Mouse (Mus musculus) liver, embryonic 11.5 days (tissue): ENCODE data around the gene Ttc26. TPM values are rescaled to one million over a fixed set of nuclear protein-coding genes. Genes with fewer than 3 reads are reported as not detected.
A peak's percentile ranks its signal among the peaks of the same experiment; 100 is the strongest.

Experiments used
- ATAC-seq: fragments of 200-750 bp; cut with Nextera tagmentation; replicated peaks from 2 replicates; pipeline ENCODE4 v1.8.0; 2017; ENCODE audit warnings: moderate number of reproducible peaks, mild to moderate bottlenecking, moderate TSS enrichment, moderate library complexity; ENCODE audit not compliant: low FRiP score
- DNase-seq: peaks from one replicate; pipeline ENCODE4 v3.0.0-alpha.2; 2017; ENCODE audit warnings: low spot score
- H3K27ac ChIP-seq: fragments of 300-500 bp; sonication (generic); 2 replicates; pipeline ENCODE4 v1.5.1; 2014; ENCODE audit warnings: mild to moderate bottlenecking, low read depth, low read length, control low read depth
- H3K27me3 ChIP-seq: fragments of 300-500 bp; sonication (generic); replicated peaks from 2 replicates; pipeline ENCODE4 v1.6.1; 2014; ENCODE audit warnings: low read length, mixed read lengths; ENCODE audit not compliant: control insufficient read depth, insufficient read depth
- H3K36me3 ChIP-seq: fragments of 300-500 bp; sonication (generic); 2 replicates; pipeline ENCODE4 v1.6.1; 2014; ENCODE audit warnings: mild to moderate bottlenecking, low read length, moderate library complexity, mixed read lengths; ENCODE audit not compliant: control insufficient read depth, insufficient read depth
- H3K4me1 ChIP-seq: fragments of 300-500 bp; sonication (generic); replicated peaks from 2 replicates; pipeline ENCODE4 v1.6.1; 2014; ENCODE audit warnings: low read length, mixed read lengths; ENCODE audit not compliant: control insufficient read depth, insufficient read depth
- H3K4me2 ChIP-seq: fragments of 300-500 bp; sonication (generic); 2 replicates; pipeline ENCODE4 v1.6.1; 2014; ENCODE audit warnings: mild to moderate bottlenecking, control low read depth, moderate library complexity
- H3K4me3 ChIP-seq: fragments of 300-500 bp; sonication (generic); 2 replicates; pipeline ENCODE4 v1.5.1; 2014; ENCODE audit warnings: low read depth, low read length, control low read depth
- H3K9ac ChIP-seq: fragments of 300-500 bp; sonication (generic); 2 replicates; pipeline ENCODE4 v1.6.1; 2014; ENCODE audit warnings: low read depth, low read length, control low read depth
- H3K9me3 ChIP-seq: fragments of 300-500 bp; sonication (generic); 2 replicates; pipeline ENCODE4 v1.6.1; 2016; ENCODE audit warnings: low read length, inconsistent platforms, mixed read lengths; ENCODE audit not compliant: control insufficient read depth
- WGBS: fragments of 180-500 bp; shearing (Covaris S2); extraction: QIAGEN DNeasy Blood & Tissue Kit; methylation state at CpG from one replicate; pipeline ENCODE4 v1.1.7; 2014; 5-methylcytosine and 5-hydroxymethylcytosine counted together
- polyA plus RNA-seq: library from polyadenylated mRNA; unstranded; fragments of >200 nt; fragmentation: Nextera tagmentation; extraction: Ambion mirVana; gene quantifications from 2 replicates; pipeline ENCODE4 v1.2.1, GENCODE M21; 2014

Ttc26 gene
- polyA plus RNA-seq, 1 experiment from 2014 or later, result 3.8 TPM

- no peak overlapping the region for H3K4me3 ChIP-seq
- WGBS, result 74% methylated on average over 7 of the region's 7 CpGs
- peak overlapping the region; percentile 68 for H3K9ac ChIP-seq
- H3K4me2 ChIP-seq, result peak overlapping the region; percentile 94
- peak overlapping the region; percentile 98 for H3K27ac ChIP-seq
- peaks cover 5% of the 10 kb centered on the region; the same call in 1 of the 2 replicates for H3K36me3 ChIP-seq
- H3K27me3 ChIP-seq, result no peaks in the 10 kb centered on the region
- ATAC-seq (no peak), DNase-seq (no peak)
- H3K4me1 ChIP-seq, result peaks cover 59% of the 10 kb centered on the region
- no peaks in the 10 kb centered on the region for H3K9me3 ChIP-seq
These were observed 37.1 kb upstream of the Ttc26 start for GRCm38 (mm10) chr6:38344006-38344670.

- Histone ChIP-seq H3K27ac (peak overlapping the region; percentile 82), H3K9ac (no peak overlapping the region), H3K4me3 (0 out of 2 replicates have a peak overlapping the region, but pooled peaks have one; percentile 1), H3K4me2 (peak overlapping the region; percentile 50), H3K36me3 (peaks cover 3% of the 10 kb centered on the region; the same call in 1 of the 2 replicates), H3K4me1 (peaks cover 57% of the 10 kb centered on the region), H3K27me3 (no peaks in the 10 kb centered on the region), H3K9me3 (no peaks in the 10 kb centered on the region)
- DNase-seq (no peak), ATAC-seq (peak; percentile 70)
- WGBS, result 25% methylated on average over 7 of the region's 7 CpGs
These were observed 35.5 kb upstream of the Ttc26 start for GRCm38 (mm10) chr6:38345796-38346195.

- no peak overlapping the region for H3K4me2 ChIP-seq
- peaks cover 4% of the 10 kb centered on the region; the same call in 1 of the 2 replicates for H3K36me3 ChIP-seq
- 55% methylated on average over 5 of the region's 5 CpGs for WGBS
- H3K27ac ChIP-seq, result no peak overlapping the region
- no peak for DNase-seq
- no peak overlapping the region for H3K4me3 ChIP-seq
- H3K27me3 ChIP-seq, result 0 out of 2 replicates have a peak, but pooled peaks cover 3% of the 10 kb centered on the region
- no peak overlapping the region for H3K9ac ChIP-seq
- H3K9me3 ChIP-seq, result no peaks in the 10 kb centered on the region
- peaks cover 48% of the 10 kb centered on the region for H3K4me1 ChIP-seq
- ATAC-seq, result no peak
These were observed 33.4 kb upstream of the Ttc26 start for GRCm38 (mm10) chr6:38347875-38348274.

- 79% methylated on average over 6 of the region's 6 CpGs for WGBS
- Histone ChIP-seq H3K9ac (no peak overlapping the region), H3K4me3 (no peak overlapping the region)
These were observed 32.3 kb upstream of the Ttc26 start for GRCm38 (mm10) chr6:38348811-38349453.

DNA sequence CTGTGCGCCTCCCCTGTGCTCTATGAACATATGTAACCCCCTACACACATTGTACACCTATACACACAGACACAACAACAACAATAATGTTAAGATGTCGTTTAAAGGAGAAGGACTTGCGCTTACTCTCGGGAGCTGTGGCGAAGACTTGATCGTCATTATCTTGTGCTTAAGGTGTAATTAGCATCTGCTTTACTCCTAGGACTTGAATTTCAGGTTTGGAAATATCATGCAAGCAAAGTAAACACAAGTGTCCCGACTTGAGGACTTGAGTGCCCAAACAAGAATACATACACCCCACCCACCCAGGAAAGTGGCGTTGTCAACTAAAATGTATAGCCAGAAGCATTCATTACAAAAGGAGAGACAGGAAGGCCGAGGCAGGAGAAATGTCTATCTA is 31.5 kb upstream of the Ttc26 start:
- H3K9ac ChIP-seq, result no peak overlapping the region

More at GRCm38 (mm10) chr6:38348811-38349453, 32.3 kb upstream of the Ttc26 start:
- Histone ChIP-seq H3K36me3 (peaks cover 4% of the 10 kb centered on the region; the same call in 1 of the 2 replicates), H3K4me1 (peaks cover 37% of the 10 kb centered on the region), H3K27me3 (0 out of 2 replicates have a peak, but pooled peaks cover 3% of the 10 kb centered on the region), H3K4me2 (peak overlapping the region; percentile 5; the same call in 1 of the 2 replicates), H3K9me3 (no peaks in the 10 kb centered on the region), H3K27ac (no peak overlapping the region)
- ATAC-seq (no peak), DNase-seq (no peak)

DNA sequence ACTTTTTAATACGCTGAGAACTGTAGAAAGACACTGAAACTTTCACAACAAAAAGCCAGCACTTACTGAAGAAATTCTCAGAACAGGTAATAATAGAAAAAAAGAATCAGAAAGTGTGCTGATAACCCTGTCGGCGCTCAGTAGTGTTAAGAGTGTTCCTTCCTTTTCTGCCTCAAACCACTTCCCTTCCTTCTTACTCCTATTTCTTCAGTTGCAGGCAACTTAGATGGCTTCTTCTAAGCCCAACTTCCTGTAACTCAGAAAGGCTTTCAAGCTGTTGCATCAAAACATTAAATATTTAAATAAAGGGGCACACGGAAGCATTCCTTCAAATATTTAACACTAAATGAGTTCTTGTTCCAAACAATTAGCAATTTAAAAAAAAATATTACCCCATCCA is 29.3 kb upstream of the Ttc26 start:
- H3K4me1 ChIP-seq, result peaks cover 30% of the 10 kb centered on the region
- H3K27ac ChIP-seq, result no peak overlapping the region
- H3K27me3 ChIP-seq, result 0 out of 2 replicates have a peak, but pooled peaks cover 3% of the 10 kb centered on the region
- DNase-seq (no peak), ATAC-seq (no peak)
- H3K4me3 ChIP-seq, result peak overlapping the region; percentile 81
- peak overlapping the region; percentile 84 for H3K4me2 ChIP-seq
- no peaks in the 10 kb centered on the region for H3K9me3 ChIP-seq
- H3K9ac ChIP-seq, result peak overlapping the region; percentile 7; the same call in 1 of the 2 replicates
- WGBS, result 42% methylated on average over 4 of the region's 4 CpGs
- peaks cover 4% of the 10 kb centered on the region; the same call in 1 of the 2 replicates for H3K36me3 ChIP-seq

More for the DNA sequence above, 31.5 kb upstream of the Ttc26 start:
- peak overlapping the region; percentile 5 for H3K4me2 ChIP-seq
- 76% methylated on average over 9 of the region's 9 CpGs for WGBS
- H3K9me3 ChIP-seq, result no peaks in the 10 kb centered on the region
- no peak overlapping the region for H3K27ac ChIP-seq
- DNase-seq, result no peak
- peaks cover 30% of the 10 kb centered on the region for H3K4me1 ChIP-seq
- H3K36me3 ChIP-seq, result peaks cover 4% of the 10 kb centered on the region; the same call in 1 of the 2 replicates
- ATAC-seq, result no peak
- H3K27me3 ChIP-seq, result 0 out of 2 replicates have a peak, but pooled peaks cover 3% of the 10 kb centered on the region
- no peak overlapping the region for H3K4me3 ChIP-seq

GRCm38 (mm10) chr6:38352451-38352850 is 28.8 kb upstream of the Ttc26 start:
- Histone ChIP-seq H3K36me3 (peaks cover 4% of the 10 kb centered on the region; the same call in 1 of the 2 replicates), H3K27ac (peak overlapping the region; percentile 92), H3K4me1 (peaks cover 30% of the 10 kb centered on the region), H3K9me3 (no peaks in the 10 kb centered on the region), H3K9ac (peak overlapping the region; percentile 87), H3K27me3 (0 out of 2 replicates have a peak, but pooled peaks cover 3% of the 10 kb centered on the region), H3K4me3 (peak overlapping the region; percentile 81), H3K4me2 (peak overlapping the region; percentile 84)
- 9% methylated on average over 10 of the region's 10 CpGs for WGBS
- no peak for ATAC-seq
- no peak for DNase-seq

DNA sequence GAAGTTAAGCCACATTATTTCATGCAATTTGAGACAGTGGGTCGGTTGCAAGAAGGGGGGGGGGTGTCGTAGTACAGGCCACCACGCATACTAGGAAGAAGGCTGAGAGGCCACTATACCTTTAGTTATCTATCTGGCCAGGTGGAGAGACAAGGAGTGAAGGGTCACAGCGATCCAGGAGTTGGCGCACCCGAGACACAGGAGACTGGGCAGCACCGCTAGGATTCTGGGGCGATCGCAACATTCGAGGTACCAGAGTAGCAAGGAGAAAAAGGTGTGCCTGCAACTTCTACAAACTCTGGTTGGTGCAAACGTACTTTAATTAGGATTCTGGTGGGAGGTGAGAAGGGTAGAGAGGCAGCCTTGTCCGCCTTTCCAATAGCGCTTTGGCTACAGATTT is 28.1 kb upstream of the Ttc26 start:
- H3K27ac ChIP-seq, result peak overlapping the region; percentile 92
- 7% methylated on average over 13 of the region's 13 CpGs for WGBS
- peak overlapping the region; percentile 84 for H3K4me2 ChIP-seq
- ATAC-seq, result no peak
- peak overlapping the region; percentile 81 for H3K4me3 ChIP-seq
- H3K4me1 ChIP-seq, result peaks cover 34% of the 10 kb centered on the region
- H3K27me3 ChIP-seq, result 0 out of 2 replicates have a peak, but pooled peaks cover 3% of the 10 kb centered on the region
- H3K36me3 ChIP-seq, result peaks cover 4% of the 10 kb centered on the region; the same call in 1 of the 2 replicates
- no peaks in the 10 kb centered on the region for H3K9me3 ChIP-seq
- H3K9ac ChIP-seq, result peak overlapping the region; percentile 87
- DNase-seq, result no peak
